Mouse (Mus musculus): ENCODE measurements at regions not wholly inside any gene's neighbourhood (a gene's known extent, or its start where the extent isn't known, plus 50 kb on each side); places are given as distances from the start of the nearest gene placed in this dataset.
"Not testable (repeated sequence)": the region's sequence is repeated elsewhere in the genome, so short reads cannot be mapped to it uniquely, and the experiment has no call there.

- no peak for DNase-seq (ENCODE audit: low spot score in 2 of 2)
These were observed 58.7 kb upstream of the Olig3 start for GRCm38 (mm10) chr10:19297669-19298068.

DNA sequence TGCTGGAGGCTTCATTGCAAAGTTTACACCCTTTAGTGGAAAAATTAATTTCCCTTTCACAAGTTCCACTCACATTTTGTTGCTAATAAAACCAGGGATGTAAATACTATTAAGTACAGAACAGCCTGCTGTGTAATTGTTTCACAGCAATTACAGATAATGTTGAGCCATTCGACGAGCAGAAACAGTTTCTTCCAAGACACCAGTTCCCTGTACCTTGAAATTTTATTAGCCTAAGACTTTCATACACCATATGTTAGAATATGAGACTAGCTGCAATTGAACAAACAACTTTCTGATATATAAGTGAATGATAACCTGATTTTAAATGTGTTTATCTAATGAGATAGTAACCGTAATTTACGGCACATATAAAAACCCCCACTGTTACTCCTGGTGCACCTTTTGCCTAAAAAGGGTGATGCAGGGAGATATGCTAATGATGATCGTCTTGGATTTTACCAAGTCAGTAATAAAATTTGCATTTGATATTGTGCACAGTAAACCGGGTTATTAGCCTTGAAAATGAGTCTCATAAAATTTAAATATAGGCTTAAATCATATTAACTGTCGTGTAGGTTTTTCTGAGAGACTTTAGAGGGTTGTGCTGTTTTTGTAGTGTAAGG, 60.8 kb upstream of the Olig3 start:
- no peak for DNase-seq (ENCODE audit: low spot score in 2 of 2)

GRCm38 (mm10) chr10:19291474-19291873, 64.9 kb upstream of the Olig3 start:
- no peak for DNase-seq (ENCODE audit: low spot score in 2 of 2)

- not testable (repeated sequence) for DNase-seq (ENCODE audit: low spot score in 2 of 2)
These were observed 65.3 kb upstream of the Olig3 start for GRCm38 (mm10) chr10:19291039-19291438.

- no peak for DNase-seq (ENCODE audit: low spot score in 2 of 2)
These were observed 74.2 kb upstream of the Olig3 start for GRCm38 (mm10) chr10:19282166-19282565.

GRCm38 (mm10) chr10:19281021-19281420, 75.3 kb upstream of the Olig3 start:
- no peak for DNase-seq (ENCODE audit: low spot score in 2 of 2)

DNA sequence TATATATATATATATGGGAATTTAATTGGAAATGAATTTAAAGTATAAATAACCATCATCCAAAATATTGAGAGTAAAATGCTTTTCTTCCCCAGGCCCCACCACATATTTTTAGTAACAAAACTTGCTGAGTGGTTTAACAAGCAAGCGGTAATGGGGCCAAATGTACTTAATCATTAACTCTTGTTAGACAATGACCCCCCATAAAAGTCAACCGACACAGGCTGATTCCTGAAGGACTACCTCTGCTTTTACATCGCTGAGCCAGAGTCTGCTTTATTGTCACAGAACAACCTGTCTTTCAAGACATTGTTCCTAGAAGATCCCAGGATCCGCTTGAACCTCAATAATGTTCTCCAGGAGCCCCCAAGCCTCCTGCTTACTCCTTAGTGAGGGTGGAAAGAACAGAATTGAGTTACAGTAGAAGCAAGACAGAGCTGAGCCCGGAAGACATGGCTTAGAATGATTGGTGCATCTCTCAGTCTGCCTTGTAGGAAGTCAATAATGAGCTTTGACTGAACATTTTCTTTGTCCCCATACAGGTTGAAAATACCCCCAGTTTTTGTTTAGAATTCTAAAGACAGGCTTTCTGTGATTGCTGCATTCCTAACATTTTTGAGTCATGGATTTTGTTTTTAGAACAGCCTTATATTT, 78.0 kb upstream of the Olig3 start:
- no peak for DNase-seq (ENCODE audit: low spot score in 2 of 2)

DNA sequence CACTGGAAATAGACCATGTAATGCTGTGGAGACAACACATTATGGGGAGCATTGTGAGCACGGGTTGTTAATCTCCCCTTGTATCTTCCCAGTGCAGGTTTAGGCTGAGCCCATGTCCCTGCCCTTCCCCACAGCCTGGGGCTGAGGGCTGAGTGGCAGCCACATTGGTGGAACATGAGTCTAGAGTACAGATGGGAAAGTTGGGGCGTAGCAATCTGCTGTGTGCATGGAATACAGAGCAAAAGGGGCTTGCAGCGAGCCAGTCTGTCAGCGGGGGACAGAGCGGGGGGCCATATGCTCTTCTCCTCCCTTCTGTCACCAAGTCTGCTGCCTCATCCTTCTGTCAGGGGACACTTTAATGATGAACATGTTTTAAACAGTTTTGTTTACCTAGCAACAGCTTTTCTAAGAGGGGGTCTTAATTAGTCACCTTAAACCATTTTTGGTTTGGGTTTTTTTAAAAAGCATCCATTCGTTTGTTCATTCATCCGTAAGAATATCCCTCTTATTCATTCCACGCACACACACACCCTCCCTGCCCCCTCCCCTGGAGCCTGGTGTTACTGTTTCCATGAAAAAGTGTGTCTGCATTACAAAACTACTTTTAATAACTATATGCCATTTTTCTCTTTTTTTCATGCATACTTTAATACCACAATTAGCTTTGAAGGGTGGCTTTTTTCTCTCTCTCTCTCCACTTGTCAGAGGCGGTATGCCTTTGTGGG, 79.1 kb upstream of the Olig3 start:
- DNase-seq (ENCODE audit: low spot score in 2 of 2): peak in 1 of 2 experiments; percentile 5

GRCm38 (mm10) chr10:19274985-19275384, 81.3 kb upstream of the Olig3 start:
- no peak for DNase-seq (ENCODE audit: low spot score in 2 of 2)

DNA sequence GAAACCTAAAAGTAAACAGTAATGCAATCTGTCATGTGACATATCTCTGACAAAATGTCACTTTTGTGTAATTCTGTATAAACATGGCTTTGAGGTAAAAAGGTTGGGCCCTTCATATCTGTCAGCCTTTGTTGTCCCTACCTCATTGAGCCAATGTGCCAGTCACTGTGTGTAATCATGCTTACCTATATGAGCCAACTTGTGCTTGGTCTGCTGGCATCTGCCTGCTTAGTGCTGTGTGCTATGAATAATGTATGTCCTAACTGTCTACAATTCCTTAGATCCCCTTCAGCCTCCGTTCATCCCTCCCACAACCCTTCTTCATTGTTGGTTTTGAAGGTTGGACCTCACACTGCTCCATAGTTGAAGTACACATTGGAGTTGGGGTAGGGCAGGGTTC, 86.9 kb upstream of the Olig3 start:
- DNase-seq (ENCODE audit: low spot score in 2 of 2): no peak

- DNase-seq (ENCODE audit: low spot score in 2 of 2): no peak
These were observed 88.3 kb upstream of the Olig3 start for GRCm38 (mm10) chr10:19268051-19268450.

GRCm38 (mm10) chr10:19240102-19240759, 116.1 kb upstream of the Olig3 start:
- DNase-seq (ENCODE audit: low spot score in 2 of 2): peak; percentile 5

GRCm38 (mm10) chr10:19216240-19216639, 140.1 kb upstream of the Olig3 start:
- no peak for DNase-seq (ENCODE audit: low spot score in 2 of 2)

GRCm38 (mm10) chr10:19209751-19210150, 146.6 kb upstream of the Olig3 start:
- no peak for DNase-seq (ENCODE audit: low spot score in 2 of 2)

DNA sequence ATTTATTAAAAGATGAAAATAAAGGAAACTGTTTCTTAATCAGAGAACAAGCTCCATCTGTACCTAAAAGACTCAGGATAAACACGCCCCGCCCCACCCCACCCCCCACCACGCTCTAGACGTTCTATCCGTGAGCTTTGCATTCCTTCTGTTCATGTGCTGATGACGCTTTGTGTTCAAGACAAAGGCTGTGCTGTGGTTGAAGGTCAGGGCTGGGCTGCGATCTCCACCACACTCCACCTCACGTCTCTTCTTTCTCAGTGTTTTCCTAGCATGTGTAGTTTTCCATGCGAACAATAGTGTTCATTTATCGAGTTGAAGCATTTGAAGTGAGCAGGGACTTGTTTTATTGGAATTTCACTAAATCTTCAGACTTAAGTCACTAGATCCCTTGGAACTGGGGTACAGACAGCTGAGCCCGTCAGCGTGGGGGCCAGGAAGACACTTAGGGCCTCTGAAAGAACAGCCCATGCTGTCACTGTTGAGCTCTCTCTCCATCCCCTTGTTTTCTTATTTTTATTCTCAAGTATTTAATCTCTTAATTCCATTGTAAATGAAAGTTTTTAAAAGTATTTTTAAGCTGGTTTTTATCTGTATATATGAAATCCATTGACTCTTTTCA, 148.1 kb upstream of the Olig3 start:
- DNase-seq (ENCODE audit: low spot score in 2 of 2): no peak

GRCm38 (mm10) chr10:19207505-19207904, 148.8 kb upstream of the Olig3 start:
- DNase-seq (ENCODE audit: low spot score in 2 of 2): no peak

DNA sequence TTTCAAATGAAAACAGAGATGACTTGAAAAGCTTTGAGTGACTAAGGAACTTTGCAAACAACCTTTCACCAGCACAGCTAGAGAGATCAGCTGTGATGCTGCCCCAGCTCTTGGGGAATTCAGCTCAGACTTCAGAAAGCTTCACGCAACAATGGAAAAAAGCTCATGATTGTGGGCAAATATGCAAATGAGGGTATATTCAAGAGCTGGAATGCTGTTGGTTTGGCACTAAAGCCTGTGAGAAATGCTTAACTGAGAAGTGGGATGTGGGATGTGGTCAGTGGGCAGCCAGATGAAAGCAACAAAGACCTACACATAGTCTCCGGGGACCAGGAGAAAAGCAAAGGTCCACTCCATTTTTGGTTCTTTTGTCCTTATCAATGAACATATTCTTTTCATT, 156.0 kb upstream of the Olig3 start:
- no peak for DNase-seq (ENCODE audit: low spot score in 2 of 2)

GRCm38 (mm10) chr10:19195676-19196075, 160.7 kb upstream of the Olig3 start:
- no peak for DNase-seq (ENCODE audit: low spot score in 2 of 2)

DNA sequence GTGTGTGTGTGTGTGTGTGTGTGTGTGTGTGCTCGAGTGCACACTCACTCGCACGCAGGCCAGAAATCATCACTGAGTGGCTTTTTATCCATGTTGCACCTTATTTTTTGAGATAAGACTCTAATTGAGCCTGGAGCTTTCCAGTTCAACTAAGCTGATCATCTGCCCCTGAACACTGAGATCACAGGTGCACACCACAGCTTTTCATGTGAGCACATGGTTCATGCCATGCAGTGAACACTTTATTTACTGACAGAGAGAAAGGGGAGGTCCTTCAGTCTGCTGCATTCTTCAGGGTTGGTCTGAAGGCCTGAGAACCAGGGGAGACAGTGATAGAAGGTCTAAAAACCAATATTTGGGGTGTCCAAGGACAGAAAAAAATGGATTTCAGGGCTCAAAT, 161.7 kb upstream of the Olig3 start:
- DNase-seq (ENCODE audit: low spot score in 2 of 2): no peak

DNA sequence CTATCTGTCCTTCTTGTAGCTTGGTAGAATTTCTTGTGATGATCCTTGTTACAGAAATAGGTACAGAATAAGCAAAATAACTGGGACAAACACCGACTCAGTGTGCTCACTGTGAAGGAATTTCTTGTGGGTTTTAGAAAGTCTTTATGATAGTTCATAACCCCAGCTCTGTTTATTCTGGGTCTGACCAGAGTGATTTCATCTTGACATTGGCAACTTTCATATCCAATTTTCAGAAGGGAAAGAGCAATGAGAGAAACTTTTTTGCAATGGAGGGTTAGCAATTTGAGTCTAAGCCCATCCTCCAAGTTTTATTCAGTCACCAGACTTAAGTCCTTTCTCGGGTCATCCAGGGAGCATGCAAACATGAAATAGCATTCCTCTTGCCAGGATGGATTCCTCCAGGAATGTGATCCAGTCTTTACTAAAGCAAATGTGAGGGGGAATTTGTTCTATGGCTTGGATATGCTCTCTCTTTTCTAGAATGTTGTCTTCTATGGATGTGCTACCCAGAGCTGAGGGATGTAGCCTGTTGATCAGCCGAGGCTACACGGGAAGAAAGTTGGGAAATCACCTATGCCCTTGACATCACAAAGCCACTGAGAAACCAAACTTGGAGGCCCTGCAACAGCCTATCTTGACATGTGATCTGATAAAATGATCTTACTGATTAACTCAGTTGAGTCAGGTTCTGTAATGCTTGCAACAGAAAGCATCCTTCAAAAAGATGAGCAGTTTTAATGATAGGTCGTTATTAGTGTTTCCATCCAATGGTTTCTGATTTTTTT, 163.2 kb upstream of the Olig3 start:
- DNase-seq (ENCODE audit: low spot score in 2 of 2): no peak

GRCm38 (mm10) chr10:19192221-19192620, 164.1 kb upstream of the Olig3 start:
- DNase-seq (ENCODE audit: low spot score in 2 of 2): no peak

All from left cerebral cortex, adult 8-10 months (tissue).